Mouse (Mus musculus) spleen, adult 12 weeks (tissue): ENCODE measurements around the gene Slc35d3.

Experiments
- DNase-seq: peaks from one replicate; pipeline ENCODE4 v3.0.0; 2022; ENCODE audit warnings: low spot score

The Slc35d3 gene

DNA sequence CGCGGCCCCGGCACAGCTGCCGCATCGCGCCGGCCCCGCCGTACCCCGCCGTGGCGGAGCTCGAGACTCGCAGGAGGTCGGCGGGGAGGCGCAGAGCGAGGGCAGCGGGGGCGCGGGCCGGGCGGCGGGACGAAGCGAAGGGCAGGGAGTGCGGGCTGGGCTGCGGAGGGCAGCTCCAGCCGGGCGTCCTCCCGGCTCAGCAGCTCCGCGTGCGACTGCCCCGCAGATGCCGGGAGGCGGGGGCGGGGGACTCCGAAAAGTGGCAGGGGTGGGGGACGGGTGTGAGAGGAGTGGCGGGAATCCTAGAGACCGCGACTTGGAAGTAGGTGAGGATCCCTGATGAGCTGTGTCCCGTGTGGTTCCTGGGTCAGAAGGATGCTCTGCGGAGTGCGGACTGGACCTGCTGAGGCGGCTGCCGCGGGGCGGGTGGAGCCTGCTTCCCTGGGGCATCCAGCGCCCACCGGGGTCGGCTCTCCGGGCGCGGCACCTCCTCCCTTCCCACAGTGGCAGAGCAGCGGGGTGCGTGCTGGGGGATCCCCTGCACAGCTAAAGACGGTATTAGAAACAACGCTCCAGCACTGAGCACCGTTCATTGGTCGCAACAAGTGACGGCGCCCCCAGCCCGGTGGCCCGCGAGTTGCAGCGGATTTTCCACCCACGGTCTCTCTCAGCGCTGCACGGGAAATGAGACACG is at the start of gene Slc35d3:
Gene Slc35d3, minus strand, starts transcription at position 462 of the 694 bp plus-strand sequence.
- DNase-seq = peak; percentile 15

- no peak for DNase-seq
These were observed 48.9 kb upstream of the Slc35d3 start for GRCm38 (mm10) chr10:19900191-19900590.

GRCm38 (mm10) chr10:19893976-19894375 is 42.7 kb upstream of the Slc35d3 start:
- DNase-seq = no peak

DNA sequence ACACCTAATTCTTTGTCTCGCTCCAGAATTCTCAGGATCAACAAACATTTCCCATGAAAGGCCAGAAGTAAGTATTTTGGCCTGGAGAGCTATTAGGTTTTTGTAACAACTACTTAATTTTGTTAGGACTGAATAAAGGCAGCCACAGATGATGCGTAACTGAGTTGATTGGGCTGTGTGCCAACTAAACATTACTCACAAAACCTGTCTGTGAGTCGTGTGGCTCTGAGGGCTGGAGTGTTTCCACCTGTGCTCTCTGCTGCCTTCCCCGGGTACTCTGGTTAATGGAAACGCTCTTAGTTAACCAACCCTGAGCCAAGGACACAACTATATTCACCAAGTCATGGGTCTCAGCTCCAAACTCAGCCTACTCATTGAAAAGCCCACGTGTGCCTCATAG is 41.9 kb upstream of the Slc35d3 start:
- no peak for DNase-seq

GRCm38 (mm10) chr10:19891686-19892085 is 40.4 kb upstream of the Slc35d3 start:
- DNase-seq = no peak

DNA sequence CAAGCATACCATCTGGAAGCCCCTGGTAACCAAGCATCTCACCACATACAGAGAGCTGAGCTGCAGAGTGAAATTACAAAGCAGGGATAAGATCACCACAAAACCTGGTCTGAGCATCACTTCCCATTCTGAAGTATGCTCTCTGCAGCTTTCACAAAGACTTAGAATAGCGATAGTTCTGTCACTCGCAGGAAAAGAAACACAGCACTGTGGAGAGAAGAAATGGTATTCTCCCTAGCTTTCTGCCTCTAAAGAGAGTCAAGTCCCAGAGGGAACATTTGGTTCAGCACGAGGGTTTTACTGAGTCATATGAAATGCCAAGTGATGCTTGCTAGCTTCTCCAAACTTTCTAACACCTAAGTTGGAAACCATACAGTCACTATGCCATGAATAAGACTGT is 38.6 kb upstream of the Slc35d3 start:
- DNase-seq = no peak

DNA sequence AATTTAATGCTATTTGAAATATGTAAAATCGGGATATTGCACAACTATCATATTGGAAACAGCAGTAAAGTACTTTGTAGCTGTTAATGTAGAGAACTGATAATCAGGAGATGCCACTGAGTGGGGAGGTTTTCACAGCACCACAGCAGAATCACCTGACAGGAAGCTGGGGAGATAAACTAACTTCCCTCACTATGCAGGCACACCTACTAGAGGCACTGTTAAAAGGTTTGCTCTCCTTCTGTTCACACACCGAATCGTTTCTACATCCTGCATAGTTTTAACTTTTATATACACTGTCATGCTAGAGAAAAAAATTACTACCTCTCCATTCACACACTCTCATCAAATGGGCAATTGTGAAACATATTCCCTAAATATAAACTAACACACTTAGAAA is 35.0 kb upstream of the Slc35d3 start:
- no peak for DNase-seq

DNA sequence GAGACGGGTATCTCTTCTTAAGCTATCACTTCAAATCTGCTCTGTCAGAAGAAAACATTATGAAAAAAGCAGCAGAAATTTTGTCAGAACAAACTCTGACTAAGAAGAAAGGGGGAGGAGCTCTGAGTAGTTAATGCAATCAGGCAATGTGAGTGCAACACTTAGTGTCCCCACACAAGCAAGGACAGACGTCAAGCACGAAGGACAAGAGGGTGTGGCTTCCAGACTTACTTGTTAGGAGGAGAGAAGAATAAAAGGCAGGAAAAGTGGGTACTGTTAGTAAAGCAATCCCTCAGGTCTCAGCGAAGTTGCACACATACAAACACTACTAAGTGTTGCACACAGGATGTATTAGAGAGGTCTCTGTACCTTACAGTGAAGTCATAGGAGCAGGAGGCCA is 33.1 kb upstream of the Slc35d3 start:
- no peak for DNase-seq

- no peak for DNase-seq
These were observed 29.2 kb upstream of the Slc35d3 start for GRCm38 (mm10) chr10:19880437-19880836.

- no peak for DNase-seq
These were observed 27.9 kb upstream of the Slc35d3 start for GRCm38 (mm10) chr10:19879161-19879560.

DNA sequence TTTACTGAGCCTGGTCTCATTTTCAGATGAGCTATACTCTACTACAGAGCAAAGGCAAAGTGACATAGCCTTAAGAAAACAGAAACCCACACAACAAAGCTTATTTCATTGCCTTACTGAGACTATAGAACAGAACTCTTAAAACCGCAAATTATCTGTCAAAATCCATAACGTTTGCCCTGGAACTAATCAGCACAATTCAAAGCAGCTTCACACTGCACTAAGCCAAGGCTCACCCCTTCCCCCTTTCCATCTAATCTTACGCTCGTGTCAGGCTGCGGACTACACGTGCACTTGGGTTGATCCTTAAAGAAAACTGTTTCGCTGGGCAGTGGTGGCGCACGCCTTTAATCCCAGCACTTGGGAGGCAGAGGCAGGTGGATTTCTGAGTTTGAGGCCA is 26.4 kb upstream of the Slc35d3 start:
- DNase-seq = no peak

GRCm38 (mm10) chr10:19877257-19877656 is 26.0 kb upstream of the Slc35d3 start:
- no peak for DNase-seq

DNA sequence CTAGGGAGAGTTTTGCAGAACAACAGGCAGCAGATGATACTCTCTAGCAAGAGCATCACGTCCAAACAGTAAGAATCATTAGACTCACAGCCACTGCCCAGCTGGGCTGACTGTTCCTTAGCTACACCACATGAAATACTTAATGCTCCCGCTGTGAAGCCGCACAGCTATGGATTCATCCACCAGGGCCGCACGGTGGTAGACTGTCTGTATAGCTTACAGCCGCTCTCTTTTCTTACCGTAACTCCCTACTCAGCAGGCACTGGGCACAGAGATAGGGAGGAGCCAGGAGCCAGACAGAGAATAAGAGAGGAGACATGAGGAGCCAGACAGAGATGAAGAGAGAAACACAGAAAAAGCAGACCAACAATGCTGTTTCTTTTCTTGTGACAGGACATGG is 25.4 kb upstream of the Slc35d3 start:
- DNase-seq = no peak

GRCm38 (mm10) chr10:19875346-19875745 is 24.1 kb upstream of the Slc35d3 start:
- DNase-seq = no peak

DNA sequence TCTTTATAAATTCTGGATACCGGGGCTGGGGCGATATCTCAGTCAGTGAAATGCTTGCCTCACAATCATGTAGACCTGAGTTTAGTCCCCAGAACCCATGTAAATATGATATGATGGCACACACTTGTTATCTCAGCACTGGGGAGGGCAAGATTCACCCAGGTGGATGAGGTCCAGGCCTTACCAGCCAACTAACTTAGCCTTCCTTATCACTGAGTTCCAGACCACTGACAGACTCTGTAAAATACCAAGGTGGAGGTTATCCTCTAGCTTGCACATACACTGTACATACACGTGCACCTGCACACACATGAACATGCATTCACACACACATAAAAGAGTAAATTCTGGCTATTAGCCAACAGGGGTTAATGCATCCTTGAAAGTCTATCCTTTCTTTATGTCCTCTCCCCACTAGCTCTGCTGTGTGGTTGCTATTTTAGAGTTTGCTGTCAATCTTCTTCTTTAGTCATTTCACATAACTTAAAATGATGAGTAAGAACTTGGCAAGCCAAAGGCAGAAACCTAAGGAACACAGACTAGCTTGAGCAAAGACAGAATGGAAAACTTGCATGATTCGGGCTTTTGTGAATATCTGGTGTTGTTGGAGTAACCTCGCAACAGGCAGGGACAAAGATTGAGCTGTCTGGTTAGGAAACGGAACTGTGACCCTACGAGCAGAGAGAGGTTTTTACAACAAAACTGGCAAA is 4.5 kb upstream of the Slc35d3 start:
- DNase-seq = no peak

GRCm38 (mm10) chr10:19853609-19854008 is 2.4 kb upstream of the Slc35d3 start:
- no peak for DNase-seq

GRCm38 (mm10) chr10:19852776-19853175 is 1.5 kb upstream of the Slc35d3 start:
- no peak for DNase-seq

- no peak for DNase-seq
These were observed 688 bp downstream of the Slc35d3 start for GRCm38 (mm10) chr10:19850544-19850997.

GRCm38 (mm10) chr10:19849771-19850365 is 1.4 kb downstream of the Slc35d3 start:
- no peak for DNase-seq

- no peak for DNase-seq
These were observed 2.1 kb downstream of the Slc35d3 start for GRCm38 (mm10) chr10:19848928-19849770.

- no peak for DNase-seq
These were observed 11.4 kb downstream of the Slc35d3 start for GRCm38 (mm10) chr10:19839836-19840235.
